Mouse (Mus musculus) regulatory T cell (primary cell): ENCODE results near the gene Egr4.

ENCODE experiments used
- in situ Hi-C: fragments of 300-600 bp; cut with MboI, MseI; formaldehyde crosslinking; loops from one replicate; pipeline ENCODE4 v1.15.1; 2025; ENCODE audit warnings: high pct_unique_total_duplicates

Egr4 gene

GRCm38 (mm10) chr6:85496976-85497375 is 16.4 kb downstream of the Egr4 start:
- in situ Hi-C loops: no loop called here

GRCm38 (mm10) chr6:85491606-85492005 is 21.8 kb downstream of the Egr4 start:
- in situ Hi-C loops: no loop called here

DNA sequence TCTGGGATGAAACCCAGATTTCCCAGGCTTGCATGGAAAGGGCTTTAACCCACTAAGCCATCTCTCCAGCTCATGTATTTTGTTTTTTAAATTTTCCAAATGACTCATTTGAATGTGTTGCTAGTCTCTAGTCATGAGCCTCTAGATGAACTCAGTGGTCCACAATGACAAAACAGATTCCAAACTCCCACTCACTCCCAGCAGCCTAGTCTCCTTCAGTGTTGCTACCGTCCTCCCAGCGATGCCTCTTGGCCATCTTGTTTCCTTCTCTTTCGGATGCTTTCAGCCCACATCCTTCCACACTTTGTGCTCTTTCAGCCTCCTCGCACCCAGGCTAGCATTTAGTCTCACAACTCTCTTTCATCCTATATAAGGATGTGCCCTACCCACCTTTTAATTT is 23.1 kb downstream of the Egr4 start:
- in situ Hi-C loops: no loop called here

GRCm38 (mm10) chr6:85489717-85490116 is 23.7 kb downstream of the Egr4 start:
- in situ Hi-C loops: no loop called here

DNA sequence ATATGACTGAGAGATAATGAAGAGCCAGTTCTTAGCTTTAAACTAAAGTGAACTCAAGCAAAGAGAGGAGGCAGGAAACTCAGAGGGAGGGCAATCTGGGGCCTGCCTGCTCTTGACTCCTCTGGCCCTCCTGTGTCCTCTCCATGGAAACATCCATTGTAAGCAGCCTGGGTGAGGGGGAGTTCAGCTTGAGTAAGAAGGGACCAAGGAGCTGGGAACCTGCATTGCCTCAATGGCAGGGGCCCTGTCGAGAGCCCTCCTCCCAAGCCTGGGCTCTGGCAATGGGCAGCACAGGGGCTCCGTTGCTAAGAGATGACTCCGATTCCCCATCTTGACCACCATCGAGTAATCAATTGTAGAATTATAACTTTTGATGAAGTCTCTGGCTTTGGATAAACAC is 24.9 kb downstream of the Egr4 start:
- in situ Hi-C loops: no loop called here

- in situ Hi-C loops: no loop called here
Measured at GRCm38 (mm10) chr6:85485738-85486137, 27.7 kb downstream of the Egr4 start.

DNA sequence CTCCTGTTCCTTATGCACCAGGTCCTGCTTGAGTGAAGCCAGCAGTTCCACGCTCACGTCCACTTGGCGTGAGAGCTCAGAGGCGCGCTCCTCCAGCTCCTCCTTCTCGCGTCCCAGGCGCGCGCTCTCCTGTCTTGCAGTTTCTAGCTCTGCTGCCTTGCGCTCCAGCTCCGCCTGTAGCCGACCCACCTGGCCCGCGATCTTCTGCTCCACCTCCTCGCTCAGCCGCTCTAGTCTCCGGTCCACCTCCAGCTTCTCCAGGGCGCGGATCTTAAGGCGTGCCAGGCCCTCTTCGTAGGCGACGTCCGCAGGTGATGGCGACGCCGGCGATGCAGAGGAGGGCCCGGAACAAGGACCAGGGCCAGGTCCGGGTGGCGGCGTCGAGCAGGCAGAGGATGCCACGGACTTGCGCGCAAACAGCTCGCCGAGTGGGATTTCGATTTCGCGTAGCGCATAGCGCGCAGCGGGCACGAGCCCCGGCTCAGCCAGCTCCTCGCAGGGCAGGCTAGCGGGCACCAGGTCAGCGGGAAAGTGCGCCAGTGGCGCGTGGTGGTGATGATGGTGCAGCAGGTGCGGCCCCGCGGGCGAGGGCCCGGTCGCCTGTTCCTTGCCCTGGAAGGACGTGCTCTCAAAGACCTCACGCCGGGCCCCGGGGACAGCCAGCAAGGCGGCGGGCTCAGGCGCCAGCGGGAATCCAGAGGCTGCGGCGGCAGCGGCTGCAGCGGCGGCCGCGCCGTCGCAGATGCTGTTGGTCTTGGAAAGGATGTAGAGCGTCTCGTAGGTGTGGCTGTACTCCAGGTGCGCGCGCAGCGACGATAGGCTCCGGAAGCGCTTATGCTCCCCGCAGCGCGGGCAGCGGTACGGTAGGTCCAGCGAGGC is 29.3 kb downstream of the Egr4 start:
- in situ Hi-C loops: no loop called here

DNA sequence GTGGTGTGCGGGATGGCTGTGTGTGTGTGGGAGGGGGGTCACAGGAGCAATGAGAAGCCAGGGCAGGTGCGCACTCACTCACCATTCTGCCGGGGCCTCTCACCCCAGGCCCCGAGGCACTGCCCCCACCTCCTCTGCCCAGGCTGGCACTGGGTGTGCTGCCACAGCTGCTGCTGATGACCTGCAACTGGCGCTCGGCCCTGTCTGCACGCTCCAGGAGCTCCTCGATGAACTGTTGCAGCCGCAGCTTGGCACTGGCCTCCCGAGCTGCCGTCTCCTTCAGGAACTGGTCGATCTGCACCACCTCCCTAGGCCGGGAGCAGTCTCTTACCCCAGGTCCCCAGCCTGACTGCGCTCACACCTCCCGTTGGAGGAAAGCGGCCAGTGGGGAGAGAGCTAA is 32.7 kb downstream of the Egr4 start:
- in situ Hi-C loops: no loop called here

- in situ Hi-C loops: no loop called here
Measured at GRCm38 (mm10) chr6:85479979-85480378, 33.4 kb downstream of the Egr4 start.

DNA sequence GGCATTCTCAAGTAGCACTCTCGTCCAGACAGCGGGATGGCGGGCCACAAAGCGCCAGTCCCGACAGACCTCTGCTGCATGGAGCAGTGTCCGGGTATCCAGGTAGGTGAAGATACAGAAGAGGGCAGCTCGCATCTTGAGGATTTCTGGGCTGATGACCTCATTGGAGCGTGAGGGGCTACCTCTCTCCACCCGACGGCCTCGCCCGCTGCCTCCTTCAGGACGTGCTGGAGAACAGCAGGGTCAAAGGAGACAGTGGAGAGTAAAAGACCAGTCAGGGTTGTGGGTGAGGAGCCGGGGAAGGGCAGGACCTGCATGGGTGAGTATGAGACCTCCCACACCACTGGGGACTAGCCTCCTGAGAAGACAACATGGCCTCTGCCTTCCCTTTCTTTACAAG is 35.0 kb downstream of the Egr4 start:
- in situ Hi-C loops: no loop called here

DNA sequence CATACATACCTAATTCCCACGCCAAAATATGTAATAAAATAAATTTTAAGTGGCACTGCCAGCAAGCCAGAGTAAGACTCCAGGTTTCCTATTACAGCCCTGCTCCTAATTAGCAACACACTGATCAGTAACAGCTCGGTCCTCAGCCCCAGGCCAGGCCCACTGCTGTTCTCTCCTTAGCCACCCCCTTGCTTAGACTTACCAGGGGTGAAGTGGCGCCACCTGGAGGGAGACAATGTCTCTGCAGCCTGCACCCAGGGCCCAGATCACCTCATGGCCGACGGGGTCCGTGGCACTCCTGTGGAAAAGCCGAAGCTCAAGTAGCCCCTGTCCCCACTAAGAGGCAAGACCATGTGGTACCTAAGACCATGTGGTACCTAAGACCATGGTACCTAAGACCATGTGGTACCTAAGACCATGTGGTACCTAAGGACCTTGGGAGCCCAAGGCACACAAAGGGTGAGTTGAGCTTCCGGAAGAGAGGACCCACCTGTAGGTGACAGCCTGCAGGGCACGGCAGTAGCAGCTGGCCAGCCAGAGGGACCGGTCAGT is 35.9 kb downstream of the Egr4 start:
- in situ Hi-C loops: no loop called here

DNA sequence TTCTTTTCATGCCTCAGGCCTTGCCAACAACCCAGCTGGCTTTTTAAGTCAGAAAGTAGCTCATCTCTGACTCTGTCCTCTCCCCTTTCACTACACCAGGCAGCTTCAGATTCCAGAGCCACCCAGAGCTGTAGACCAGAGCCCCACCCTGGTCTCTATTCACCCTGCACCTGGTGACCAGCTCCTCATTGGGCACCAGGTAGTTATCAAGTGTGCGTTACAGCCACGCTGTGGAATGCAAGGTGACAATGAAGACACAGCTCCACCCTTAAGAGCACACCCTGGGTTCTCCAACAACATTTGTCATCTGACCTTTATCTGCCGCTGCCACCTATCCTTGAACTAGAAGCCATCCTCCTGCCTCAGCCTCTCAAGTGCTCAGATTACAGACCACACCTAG is 37.8 kb downstream of the Egr4 start:
- in situ Hi-C loops: no loop called here

DNA sequence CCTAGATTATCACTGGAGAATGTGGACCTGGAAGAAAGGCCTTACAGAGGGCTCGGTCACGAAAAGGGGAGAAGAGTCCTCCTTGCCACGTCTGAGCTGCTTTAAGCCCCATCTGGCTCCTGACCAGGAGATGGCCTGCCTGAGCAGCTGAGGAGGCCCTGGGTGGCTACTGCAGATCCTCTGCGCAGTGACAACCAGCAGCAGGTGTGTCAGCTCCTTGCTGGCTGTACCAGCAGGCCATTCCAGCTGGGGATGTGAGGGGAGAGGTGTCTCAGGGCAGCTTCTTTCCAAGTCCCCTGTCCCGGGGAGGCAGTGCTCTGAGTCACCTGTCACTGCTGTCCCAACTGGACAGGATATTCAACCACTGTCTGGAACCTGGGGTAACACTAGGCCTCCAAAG is 40.8 kb downstream of the Egr4 start:
- in situ Hi-C loops: no loop called here

DNA sequence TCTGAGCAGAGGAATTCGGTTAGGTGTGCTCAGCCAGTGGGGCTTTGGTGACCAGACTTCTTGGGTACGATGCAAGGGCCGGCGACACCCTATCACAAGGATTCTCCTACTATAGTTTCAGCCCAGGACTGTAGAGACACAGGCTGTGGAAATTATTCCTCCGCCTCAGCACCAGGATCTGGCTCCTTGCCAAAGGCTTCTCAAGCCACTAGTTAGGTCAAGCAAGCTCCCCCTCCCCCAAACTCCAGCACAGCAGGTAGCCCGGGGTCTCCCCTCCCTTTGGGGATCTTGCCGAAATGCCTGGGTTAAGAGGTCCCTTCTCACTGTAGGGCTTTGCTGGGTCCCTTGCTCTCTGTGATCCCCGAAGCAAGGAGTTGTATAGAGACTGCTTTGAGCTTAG is 41.4 kb downstream of the Egr4 start:
- in situ Hi-C loops: no loop called here

GRCm38 (mm10) chr6:85469660-85470430 is 43.5 kb downstream of the Egr4 start:
- in situ Hi-C loops: no loop called here

GRCm38 (mm10) chr6:85465381-85465780 is 48.0 kb downstream of the Egr4 start:
- in situ Hi-C loops: no loop called here
